Mouse (Mus musculus) midbrain, embryonic 15.5 days (tissue): ENCODE results near the gene Il1r2. TPM values are rescaled to one million over a fixed set of nuclear protein-coding genes. Genes with fewer than 3 reads are reported as not detected.

Source experiments
- ATAC-seq: fragments of 200-750 bp; cut with Nextera tagmentation; replicated peaks from 2 replicates; pipeline ENCODE4 v1.8.0; 2017; ENCODE audit warnings: moderate TSS enrichment
- H3K27ac ChIP-seq: fragments of 300-500 bp; sonication (generic); 2 replicates; pipeline ENCODE4 v1.5.1; 2015; ENCODE audit warnings: mild to moderate bottlenecking, inconsistent platforms
- H3K27me3 ChIP-seq: fragments of 300-500 bp; sonication (generic); replicated peaks from 2 replicates; pipeline ENCODE4 v1.6.1; 2015; ENCODE audit warnings: inconsistent platforms
- H3K36me3 ChIP-seq: fragments of 300-500 bp; sonication (generic); replicated peaks from 2 replicates; pipeline ENCODE4 v1.6.1; 2015; ENCODE audit warnings: inconsistent platforms
- H3K4me1 ChIP-seq: fragments of 300-500 bp; sonication (generic); 2 replicates; pipeline ENCODE4 v1.6.1; 2015; ENCODE audit warnings: inconsistent platforms
- H3K4me2 ChIP-seq: fragments of 300-500 bp; sonication (generic); 2 replicates; pipeline ENCODE4 v1.6.1; 2015; ENCODE audit warnings: inconsistent platforms, mild to moderate bottlenecking, moderate library complexity
- H3K4me3 ChIP-seq: fragments of 300-500 bp; sonication (generic); 2 replicates; pipeline ENCODE4 v1.5.1; 2015; ENCODE audit warnings: mild to moderate bottlenecking, inconsistent platforms
- H3K9ac ChIP-seq: fragments of 300-500 bp; sonication (generic); 2 replicates; pipeline ENCODE4 v1.6.1; 2015; ENCODE audit warnings: mild to moderate bottlenecking, inconsistent platforms
- H3K9me3 ChIP-seq: fragments of 300-500 bp; sonication (generic); 2 replicates; pipeline ENCODE4 v1.6.1; 2016; ENCODE audit warnings: inconsistent platforms
- WGBS: fragments of 180-500 bp; shearing (Covaris S2); methylation state at CpG from one replicate; pipeline ENCODE4 v1.1.7; 2015; ENCODE audit warnings: mixed read lengths; 5-methylcytosine and 5-hydroxymethylcytosine counted together
- polyA plus RNA-seq: library from polyadenylated mRNA; unstranded; fragments of >200 nt; fragmentation: Nextera tagmentation; extraction: Ambion mirVana; gene quantifications from 2 replicates; pipeline ENCODE4 v1.2.1, GENCODE M21; 2015

The Il1r2 gene
- polyA plus RNA-seq, 1 experiment from 2014 or later: 0.50 TPM

GRCm38 (mm10) chr1:40064508-40064907, 9.4 kb upstream of the Il1r2 start:
- H3K27ac ChIP-seq: no peak overlapping the region
- no peak overlapping the region for H3K4me3 ChIP-seq
- no peaks in the 10 kb centered on the region for H3K27me3 ChIP-seq
- no peak for ATAC-seq
- H3K4me2 ChIP-seq: no peak overlapping the region
- WGBS: 93% methylated on average over 8 of the region's 8 CpGs
- no peaks in the 10 kb centered on the region for H3K9me3 ChIP-seq
- H3K9ac ChIP-seq: no peak overlapping the region
- H3K4me1 ChIP-seq: no peaks in the 10 kb centered on the region
- H3K36me3 ChIP-seq: no peaks in the 10 kb centered on the region

GRCm38 (mm10) chr1:40072558-40072957, 1.3 kb upstream of the Il1r2 start:
- H3K27me3 ChIP-seq: no peaks in the 10 kb centered on the region
- no peak overlapping the region for H3K9ac ChIP-seq
- H3K4me3 ChIP-seq: no peak overlapping the region
- 75% methylated on average over 4 of the region's 4 CpGs for WGBS
- H3K27ac ChIP-seq: no peak overlapping the region
- no peaks in the 10 kb centered on the region for H3K9me3 ChIP-seq
- no peaks in the 10 kb centered on the region for H3K36me3 ChIP-seq
- no peak overlapping the region for H3K4me2 ChIP-seq
- no peaks in the 10 kb centered on the region for H3K4me1 ChIP-seq
- ATAC-seq: no peak

- no peak for ATAC-seq
- Histone ChIP-seq H3K36me3 (no peaks in the 10 kb centered on the region), H3K4me2 (no peak overlapping the region), H3K4me1 (no peaks in the 10 kb centered on the region), H3K27ac (no peak overlapping the region), H3K4me3 (no peak overlapping the region), H3K27me3 (no peaks in the 10 kb centered on the region), H3K9ac (no peak overlapping the region), H3K9me3 (no peaks in the 10 kb centered on the region)
- 91% methylated on average over 2 of the region's 2 CpGs for WGBS
Observed at GRCm38 (mm10) chr1:40077328-40077727, 3.4 kb downstream of the Il1r2 start.

GRCm38 (mm10) chr1:40081041-40081440, 7.2 kb downstream of the Il1r2 start:
- no peaks in the 10 kb centered on the region for H3K9me3 ChIP-seq
- H3K4me3 ChIP-seq: no peak overlapping the region
- H3K4me2 ChIP-seq: no peak overlapping the region
- no peak overlapping the region for H3K9ac ChIP-seq
- H3K4me1 ChIP-seq: peaks cover 11% of the 10 kb centered on the region
- WGBS: 88% methylated on average over 2 of the region's 2 CpGs
- H3K27ac ChIP-seq: no peak overlapping the region
- H3K36me3 ChIP-seq: no peaks in the 10 kb centered on the region
- no peak for ATAC-seq
- H3K27me3 ChIP-seq: no peaks in the 10 kb centered on the region

- Histone ChIP-seq H3K9me3 (no peaks in the 10 kb centered on the region), H3K27ac (no peak overlapping the region), H3K27me3 (no peaks in the 10 kb centered on the region), H3K4me2 (peak overlapping the region; percentile 82; the same call in 1 of the 2 replicates), H3K4me1 (peaks cover 11% of the 10 kb centered on the region), H3K9ac (no peak overlapping the region), H3K36me3 (no peaks in the 10 kb centered on the region), H3K4me3 (no peak overlapping the region)
- ATAC-seq: no peak
- 63% methylated on average over 3 of the region's 3 CpGs for WGBS
Observed at GRCm38 (mm10) chr1:40084386-40084785, 10.5 kb downstream of the Il1r2 start.

GRCm38 (mm10) chr1:40085403-40086182, 11.7 kb downstream of the Il1r2 start:
- peak overlapping the region; percentile 51 for H3K27ac ChIP-seq
- peak; percentile 89 for ATAC-seq
- no peaks in the 10 kb centered on the region for H3K9me3 ChIP-seq
- H3K4me2 ChIP-seq: peak overlapping the region; percentile 82
- no peaks in the 10 kb centered on the region for H3K27me3 ChIP-seq
- 3% methylated on average over 25 of the region's 25 CpGs for WGBS
- peak overlapping the region; percentile 60 for H3K9ac ChIP-seq
- H3K4me1 ChIP-seq: peaks cover 11% of the 10 kb centered on the region
- peak overlapping the region; percentile 43 for H3K4me3 ChIP-seq
- no peaks in the 10 kb centered on the region for H3K36me3 ChIP-seq

- no peaks in the 10 kb centered on the region for H3K36me3 ChIP-seq
- no peaks in the 10 kb centered on the region for H3K27me3 ChIP-seq
- H3K4me1 ChIP-seq: no peaks in the 10 kb centered on the region
- no peak overlapping the region for H3K4me2 ChIP-seq
- 87% methylated on average over 9 of the region's 9 CpGs for WGBS
- no peak overlapping the region for H3K27ac ChIP-seq
- no peak overlapping the region for H3K4me3 ChIP-seq
- H3K9me3 ChIP-seq: no peaks in the 10 kb centered on the region
- ATAC-seq: no peak
- no peak overlapping the region for H3K9ac ChIP-seq
Observed at GRCm38 (mm10) chr1:40091160-40091559, 17.3 kb downstream of the Il1r2 start.

GRCm38 (mm10) chr1:40092541-40092940, 18.7 kb downstream of the Il1r2 start:
- 62% methylated on average over 6 of the region's 6 CpGs for WGBS

GRCm38 (mm10) chr1:40094601-40095304, 20.9 kb downstream of the Il1r2 start:
- Histone ChIP-seq H3K4me1 (no peaks in the 10 kb centered on the region), H3K27ac (no peak overlapping the region), H3K4me2 (no peak overlapping the region), H3K4me3 (no peak overlapping the region), H3K36me3 (no peaks in the 10 kb centered on the region), H3K9me3 (no peaks in the 10 kb centered on the region), H3K9ac (no peak overlapping the region), H3K27me3 (no peaks in the 10 kb centered on the region)
- ATAC-seq: no peak
- WGBS: 85% methylated on average over 3 of the region's 3 CpGs

More at GRCm38 (mm10) chr1:40092541-40092940, 18.7 kb downstream of the Il1r2 start:
- Histone ChIP-seq H3K4me3 (no peak overlapping the region), H3K27ac (no peak overlapping the region), H3K9ac (no peak overlapping the region), H3K9me3 (no peaks in the 10 kb centered on the region), H3K36me3 (no peaks in the 10 kb centered on the region), H3K4me1 (no peaks in the 10 kb centered on the region), H3K4me2 (no peak overlapping the region), H3K27me3 (no peaks in the 10 kb centered on the region)
- no peak for ATAC-seq

- no peak overlapping the region for H3K4me3 ChIP-seq
- ATAC-seq: no peak
- no peaks in the 10 kb centered on the region for H3K4me1 ChIP-seq
- no peaks in the 10 kb centered on the region for H3K27me3 ChIP-seq
- no peak overlapping the region for H3K9ac ChIP-seq
- no peaks in the 10 kb centered on the region for H3K9me3 ChIP-seq
- 16% methylated on average over 1 of the region's 1 CpGs for WGBS
- H3K36me3 ChIP-seq: no peaks in the 10 kb centered on the region
- no peak overlapping the region for H3K27ac ChIP-seq
- no peak overlapping the region for H3K4me2 ChIP-seq
Observed at GRCm38 (mm10) chr1:40095585-40095984, 21.7 kb downstream of the Il1r2 start.

- no peaks in the 10 kb centered on the region for H3K27me3 ChIP-seq
- no peak overlapping the region for H3K4me3 ChIP-seq
- no peaks in the 10 kb centered on the region for H3K4me1 ChIP-seq
- H3K9ac ChIP-seq: no peak overlapping the region
- H3K9me3 ChIP-seq: no peaks in the 10 kb centered on the region
- ATAC-seq: no peak
- H3K4me2 ChIP-seq: no peak overlapping the region
- WGBS: 88% methylated on average over 4 of the region's 4 CpGs
- H3K36me3 ChIP-seq: no peaks in the 10 kb centered on the region
- H3K27ac ChIP-seq: no peak overlapping the region
Observed at GRCm38 (mm10) chr1:40106306-40106705, 32.4 kb downstream of the Il1r2 start.

- WGBS: 83% methylated on average over 4 of the region's 4 CpGs
Observed at GRCm38 (mm10) chr1:40106719-40107118, 32.8 kb downstream of the Il1r2 start.

More at GRCm38 (mm10) chr1:40106719-40107118, 32.8 kb downstream of the Il1r2 start:
- Histone ChIP-seq H3K9me3 (no peaks in the 10 kb centered on the region), H3K27me3 (no peaks in the 10 kb centered on the region), H3K4me2 (no peak overlapping the region), H3K9ac (no peak overlapping the region), H3K36me3 (no peaks in the 10 kb centered on the region), H3K4me3 (no peak overlapping the region), H3K27ac (no peak overlapping the region), H3K4me1 (no peaks in the 10 kb centered on the region)
- ATAC-seq: no peak
